Mouse (Mus musculus) embryonic fibroblast, embryonic 13.5 days (primary cell): Measurements from ENCODE around the gene Amz1.

Source experiments
- CTCF ChIP-seq: IDR thresholded peaks from 2 replicates; pipeline ENCODE4 v1.5.1; 2011; ENCODE audit warnings: mild to moderate bottlenecking, control low read depth, low read length, moderate library complexity, borderline replicate concordance; ENCODE audit not compliant: insufficient read depth
- POLR2A ChIP-seq: IDR thresholded peaks from 2 replicates; pipeline ENCODE4 v1.6.1; 2011; ENCODE audit warnings: low read depth, mild to moderate bottlenecking, control low read depth, low read length, moderate library complexity

DNA sequence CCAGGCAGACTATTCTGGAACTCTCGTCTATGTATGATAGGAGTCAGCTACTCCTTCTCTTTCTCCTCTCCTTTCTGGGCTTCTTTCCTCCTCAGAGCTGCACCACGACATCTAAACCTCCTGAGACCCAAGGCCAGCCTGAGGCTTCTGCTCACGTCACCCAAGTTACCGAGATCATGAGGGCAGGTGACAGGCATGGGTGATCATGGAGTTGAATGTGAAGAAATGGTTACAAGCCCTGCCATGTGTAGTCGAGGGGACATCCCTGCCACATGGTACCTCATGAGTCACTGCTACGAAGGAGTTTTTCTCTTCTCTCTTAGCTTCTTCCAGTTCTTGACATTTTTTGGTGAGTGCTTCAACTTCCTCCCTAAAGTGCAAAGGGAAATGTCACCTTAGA, 46.8 kb upstream of the Amz1 start:
- TF ChIP-seq POLR2A (no peak), CTCF (no peak)
